In genomic region chr9:71695133-71695532, GRCm38 (mm10) we compare ENCODE assay signal across 15 mouse cellular contexts.
"Had no signal": no experiment of that assay in that cellular context is flagged by ENCODE, and none has a peak within 500 bp of the region (broad histone marks: within the 10 kb centered on the region; RNA-seq: fewer than 3 reads in every experiment).

No protein-coding gene starts in this region.

- H3K27me3 ChIP-seq: limb, embryonic 12.5 days; lung, embryonic 15.5 days; neural tube, embryonic 12.5 days had no signal

- H3K4me1 ChIP-seq: limb, embryonic 12.5 days; neural tube, embryonic 12.5 days had no signal

- DNase-seq: kidney, postnatal 14 days; layer of hippocampus, adult 9-11 months; layer of hippocampus, postnatal 36 days; liver; liver, embryonic 13.5 days; liver, postnatal 0 days; lung, postnatal 14 days; midbrain, embryonic 14.5 days; thymus, postnatal 4 days had no signal

- H3K36me3 ChIP-seq: limb, embryonic 12.5 days; liver, embryonic 13.5 days; lung, embryonic 15.5 days; midbrain, embryonic 10.5 days; neural tube, embryonic 12.5 days had no signal

- ATAC-seq: liver, postnatal 0 days had no signal

- H3K9me3 ChIP-seq: limb, embryonic 12.5 days; liver, embryonic 13.5 days; lung, embryonic 15.5 days; midbrain, embryonic 10.5 days; neural tube, embryonic 12.5 days had no signal

- H3K27ac ChIP-seq: limb, embryonic 12.5 days; liver, embryonic 13.5 days; lung, embryonic 15.5 days; midbrain, embryonic 10.5 days; neural tube, embryonic 12.5 days; stomach, postnatal 0 days had no signal

- H3K4me2 ChIP-seq: limb, embryonic 12.5 days; liver, embryonic 13.5 days; lung, embryonic 15.5 days; neural tube, embryonic 12.5 days had no signal

- H3K9ac ChIP-seq: limb, embryonic 12.5 days; liver, embryonic 13.5 days; liver, postnatal 0 days; lung, embryonic 15.5 days; neural tube, embryonic 12.5 days had no signal

- H3K4me3 ChIP-seq: limb, embryonic 12.5 days; liver, embryonic 13.5 days; lung, embryonic 15.5 days; midbrain, embryonic 10.5 days; myocyte; neural tube, embryonic 12.5 days had no signal
